In genomic region chr17:27239941-27240340, GRCm38 (mm10) we compare ENCODE assay signal across 12 mouse cellular contexts. TPM values are rescaled to one million over a fixed set of nuclear protein-coding genes. Genes with fewer than 3 reads are reported as not detected.
DNase-seq lines count a peak whose midpoint lies in the region; ATAC-seq and TF ChIP-seq lines count a peak whose summit lies in the region.
"Had no signal": no experiment of that assay in that cellular context is flagged by ENCODE, and none has a peak within 500 bp of the region (broad histone marks: within the 10 kb centered on the region; RNA-seq: fewer than 3 reads in every experiment).

No protein-coding gene starts in this region.

- no peak overlapping the region for H3K4me3 ChIP-seq in hindbrain, embryonic 15.5 days
- no peak overlapping the region for H3K4me3 ChIP-seq in hindbrain, embryonic 11.5 days (ENCODE audit: low read depth, low read length)
- no peak overlapping the region for H3K4me3 ChIP-seq in ES-Bruce4 (ENCODE audit: low read depth, low read length)
- H3K4me3 ChIP-seq: embryonic facial prominence, embryonic 12.5 days; midbrain, embryonic 10.5 days had no signal

- peak; percentile 74 for DNase-seq in cerebellum, adult 11-12 months
- no peak for DNase-seq in hindbrain, embryonic 11.5 days (ENCODE audit: low spot score)
- DNase-seq in cerebellum, postnatal 10 days, result peak; percentile 80 to 87
- DNase-seq in frontal cortex, postnatal 36 days (ENCODE audit: low spot score in 2 of 2), result no peak
- DNase-seq: kidney, adult 9 months; thymus, postnatal 4 days had no signal

- no peak overlapping the region for H3K9ac ChIP-seq in hindbrain, embryonic 15.5 days
- no peak overlapping the region for H3K9ac ChIP-seq in hindbrain, embryonic 11.5 days (ENCODE audit: low read depth, low read length)
- no peak overlapping the region for H3K9ac ChIP-seq in ES-Bruce4 (ENCODE audit: low read depth, poor library complexity, severe bottlenecking)
- H3K9ac ChIP-seq: embryonic facial prominence, embryonic 12.5 days had no signal

- H3K4me1 ChIP-seq in hindbrain, embryonic 15.5 days (replicated peaks), result peaks cover 37% of the 10 kb centered on the region
- H3K4me1 ChIP-seq in hindbrain, embryonic 11.5 days (replicated peaks; ENCODE audit: control insufficient read depth, insufficient read depth, low read length), result no peaks in the 10 kb centered on the region
- peaks cover 10% of the 10 kb centered on the region for H3K4me1 ChIP-seq in ES-Bruce4 (ENCODE audit: control insufficient read depth, insufficient read depth, low read length)

- WGBS in hindbrain, embryonic 15.5 days, result 73% methylated on average over 5 of the region's 5 CpGs
- WGBS in hindbrain, embryonic 11.5 days, result 94% methylated on average over 5 of the region's 5 CpGs

- no peaks in the 10 kb centered on the region for H3K36me3 ChIP-seq in hindbrain, embryonic 15.5 days
- no peaks in the 10 kb centered on the region for H3K36me3 ChIP-seq in hindbrain, embryonic 11.5 days (ENCODE audit: control insufficient read depth, insufficient read depth, low read length)
- no peaks in the 10 kb centered on the region for H3K36me3 ChIP-seq in ES-Bruce4 (ENCODE audit: control insufficient read depth, insufficient read depth, low read length, poor library complexity, severe bottlenecking)
- H3K36me3 ChIP-seq: embryonic facial prominence, embryonic 12.5 days; midbrain, embryonic 10.5 days had no signal

- no peaks in the 10 kb centered on the region for H3K27me3 ChIP-seq in hindbrain, embryonic 15.5 days
- no peaks in the 10 kb centered on the region for H3K27me3 ChIP-seq in hindbrain, embryonic 11.5 days (ENCODE audit: control insufficient read depth, insufficient read depth, low read length)
- H3K27me3 ChIP-seq in ES-Bruce4 (ENCODE audit: control insufficient read depth, insufficient read depth, low read length, poor library complexity, severe bottlenecking), result no peaks in the 10 kb centered on the region
- H3K27me3 ChIP-seq: embryonic facial prominence, embryonic 12.5 days had no signal

- 0 out of 2 replicates have a peak overlapping the region, but pooled peaks have one; percentile 23 for H3K27ac ChIP-seq in hindbrain, embryonic 15.5 days (replicated peaks)
- H3K27ac ChIP-seq in hindbrain, embryonic 11.5 days (ENCODE audit: low read depth, low read length), result no peak overlapping the region
- peak overlapping the region; percentile 70 for H3K27ac ChIP-seq in ES-Bruce4 (ENCODE audit: insufficient read depth, low read length)
- H3K27ac ChIP-seq: embryonic facial prominence, embryonic 12.5 days; midbrain, embryonic 10.5 days had no signal

- TF ChIP-seq EP300 in ES-Bruce4 (IDR thresholded peaks at IDR 0.05; ENCODE audit: insufficient read depth, low read depth, low read length), result no peak

- ATAC-seq in cerebellum, adult (ENCODE audit: insufficient number of reproducible peaks, low FRiP score, low TSS enrichment), result no peak
- no peak for ATAC-seq in hindbrain, embryonic 15.5 days (ENCODE audit: low FRiP score, low read depth)
- ATAC-seq in hindbrain, embryonic 11.5 days (ENCODE audit: low FRiP score), result no peak
- ATAC-seq in activated CD4-positive, CD25-positive, alpha-beta regulatory T cell, adult 4 months, result no peak

- H3K9me3 ChIP-seq in hindbrain, embryonic 15.5 days, result no peaks in the 10 kb centered on the region
- H3K9me3 ChIP-seq in hindbrain, embryonic 11.5 days (ENCODE audit: control insufficient read depth, low read length), result no peaks in the 10 kb centered on the region
- no peaks in the 10 kb centered on the region for H3K9me3 ChIP-seq in ES-Bruce4 (replicated peaks; ENCODE audit: control insufficient read depth, insufficient read depth, low read length, poor library complexity, severe bottlenecking)
- H3K9me3 ChIP-seq: embryonic facial prominence, embryonic 12.5 days; midbrain, embryonic 10.5 days had no signal

- no peak for TF ChIP-seq CTCF in ES-Bruce4 (IDR thresholded peaks at IDR 0.05; ENCODE audit: low read depth, low read length)

- H3K4me2 ChIP-seq in hindbrain, embryonic 15.5 days, result no peak overlapping the region
- no peak overlapping the region for H3K4me2 ChIP-seq in hindbrain, embryonic 11.5 days (replicated peaks; ENCODE audit: low read depth, low read length)
- H3K4me2 ChIP-seq: embryonic facial prominence, embryonic 12.5 days had no signal

- TF ChIP-seq POLR2A in ES-Bruce4 (IDR thresholded peaks at IDR 0.05; ENCODE audit: insufficient read depth, low read length), result no peak

RNA-seq across cellular contexts. Expression of gene Lemd2, which starts 35.7 kb away (rescaled TPM):
- 20.8 and 23.7 TPM in 2 replicates for polyA plus RNA-seq in hindbrain, embryonic 15.5 days (2015; fragmentation: Nextera tagmentation; extraction: Ambion mirVana)
- 12.4 and 16.5 TPM in 2 replicates for polyA plus RNA-seq in hindbrain, embryonic 11.5 days (2014; fragmentation: Nextera tagmentation; extraction: Ambion mirVana)
- 31.6 and 38.7 TPM in 2 replicates for polyA plus RNA-seq in ES-Bruce4 (2011; ENCODE audit: insufficient read depth, insufficient read length, low read depth, missing spikeins)
- polyA plus RNA-seq in activated CD4-positive, CD25-positive, alpha-beta regulatory T cell, adult 4 months (2017; shearing (Covaris generic)), result 1 to 10 TPM; 5.7 to 9.7 TPM

Comparison
In these comparisons a context has a peak if more than half of its experiments do, and no peak if none do; other contexts are left out.
1. DNase-seq: peak in cerebellum, adult 11-12 months (single experiment) and cerebellum, postnatal 10 days (2 of 2); none in hindbrain, embryonic 11.5 days (single experiment) and frontal cortex, postnatal 36 days (0 of 2).